Mouse (Mus musculus) spleen, postnatal 4 days (tissue): ENCODE data around the gene Plagl1.

Source experiments
- DNase-seq, 2 experiments: peaks; one replicate each; pipeline ENCODE4 v3.0.0; 2022; ENCODE audit warnings: low spot score in 2 of 2

Gene Plagl1

DNA sequence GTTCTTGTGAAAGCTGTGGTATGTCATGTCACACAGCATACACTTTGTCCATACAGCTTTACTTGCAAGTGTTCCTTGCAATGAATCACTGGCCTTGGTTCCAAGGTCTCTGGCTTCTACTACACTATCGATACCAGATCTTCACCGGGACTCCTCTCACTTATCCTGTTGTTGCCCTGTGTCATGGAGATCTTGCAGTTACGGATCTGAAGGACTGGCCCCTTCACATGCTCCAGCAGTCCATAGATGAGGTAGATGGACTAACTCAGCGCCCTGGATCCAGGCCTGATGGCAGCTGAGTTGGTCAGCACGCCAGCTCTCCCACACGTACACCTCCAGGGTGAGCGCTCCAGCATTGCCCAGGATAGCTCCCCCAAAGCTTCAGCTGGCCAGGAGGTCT, 75.0 kb downstream of the Plagl1 start:
- DNase-seq, result no peak

GRCm38 (mm10) chr10:13135751-13136150, 75.4 kb downstream of the Plagl1 start:
- no peak for DNase-seq

DNA sequence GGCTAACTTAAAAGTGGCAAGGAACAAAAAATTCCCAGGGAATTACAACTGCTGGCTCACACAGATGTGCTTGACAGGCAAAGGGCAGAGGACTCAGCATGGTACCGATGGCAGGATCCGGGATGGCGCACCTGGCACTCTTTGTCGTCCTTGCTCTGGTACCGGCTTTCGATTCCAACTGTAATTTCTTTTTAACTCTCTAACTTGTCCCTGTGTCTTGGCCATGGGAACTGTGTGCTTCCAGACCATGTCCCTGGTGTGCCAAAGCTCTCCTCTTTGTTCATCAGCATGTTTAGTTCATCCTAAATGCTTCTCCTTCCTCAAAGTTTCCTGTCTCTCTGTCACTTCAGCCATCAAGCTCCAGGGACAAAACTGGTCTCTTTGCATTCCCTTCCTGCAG, 77.6 kb downstream of the Plagl1 start:
- DNase-seq, result no peak

- no peak for DNase-seq
These were observed 80.1 kb downstream of the Plagl1 start for GRCm38 (mm10) chr10:13140434-13140833.

GRCm38 (mm10) chr10:13150435-13150834, 90.1 kb downstream of the Plagl1 start:
- no peak for DNase-seq

DNA sequence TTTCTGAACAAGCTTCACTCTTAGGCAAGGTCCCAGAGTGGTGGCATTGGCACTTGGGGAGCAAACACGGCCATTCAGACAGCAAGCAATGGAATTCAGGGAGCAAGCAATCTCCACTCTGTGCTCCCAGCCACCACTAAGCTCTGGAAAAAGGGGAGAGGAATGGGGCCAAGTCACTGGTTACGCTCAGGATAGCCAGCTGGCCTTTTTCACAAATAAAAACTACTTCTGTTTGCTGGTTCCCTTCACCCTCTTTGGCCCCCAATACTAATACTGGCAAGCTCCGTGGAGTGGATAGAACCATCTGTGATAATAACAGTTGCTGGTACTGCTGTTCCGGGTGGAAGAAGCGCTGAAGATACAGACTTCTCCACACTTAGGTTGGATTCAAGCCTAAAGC, 91.0 kb downstream of the Plagl1 start:
- no peak for DNase-seq

DNA sequence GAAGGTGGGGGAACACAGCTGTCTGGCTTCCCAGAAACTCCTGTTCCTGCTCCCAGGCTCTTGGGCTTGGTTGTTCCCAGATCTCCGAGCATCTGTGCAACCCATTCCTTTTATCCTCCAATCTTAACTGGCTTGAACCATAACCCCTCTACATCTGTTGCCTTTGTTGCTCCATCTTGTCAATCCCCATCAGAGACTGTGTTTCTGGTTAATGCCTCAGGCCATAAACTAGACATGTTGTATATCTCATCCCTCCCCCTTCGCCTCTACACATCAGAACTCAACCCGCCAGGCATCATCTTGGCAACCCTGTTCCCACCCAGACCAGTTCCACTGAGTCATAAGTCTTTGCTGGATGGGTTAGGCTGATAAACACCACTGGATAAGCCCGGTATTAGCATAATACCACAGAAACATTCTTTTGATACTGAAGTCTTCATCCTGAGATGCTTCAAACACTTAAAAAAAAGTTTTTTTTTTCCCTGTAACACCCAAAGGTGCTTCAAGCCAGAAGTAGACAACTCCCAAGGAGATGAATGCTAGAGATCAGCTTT, 92.6 kb downstream of the Plagl1 start:
- DNase-seq, result no peak

- no peak for DNase-seq
These were observed 95.1 kb downstream of the Plagl1 start for GRCm38 (mm10) chr10:13155377-13155776.

DNA sequence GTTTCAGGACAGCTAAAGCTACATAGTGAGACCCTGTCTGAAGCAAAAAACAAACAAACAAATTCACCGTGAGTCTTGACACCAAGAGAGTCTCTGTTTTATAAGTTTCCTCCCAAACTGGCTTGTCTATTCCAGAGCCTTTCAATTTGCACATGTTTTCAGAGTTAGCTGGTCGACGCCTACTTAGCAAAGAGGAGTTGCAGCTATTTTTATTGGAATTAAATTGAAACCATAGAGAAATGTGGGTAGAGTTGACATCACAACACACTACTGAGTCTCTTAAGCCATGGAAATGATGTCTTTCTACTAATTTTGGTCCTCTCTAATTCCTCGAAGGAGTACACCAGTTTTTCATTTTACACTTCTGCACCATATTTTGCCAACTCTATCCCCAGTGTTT, 100.6 kb downstream of the Plagl1 start:
- DNase-seq, result no peak

- no peak for DNase-seq
These were observed 101.7 kb downstream of the Plagl1 start for GRCm38 (mm10) chr10:13162031-13162430.

DNA sequence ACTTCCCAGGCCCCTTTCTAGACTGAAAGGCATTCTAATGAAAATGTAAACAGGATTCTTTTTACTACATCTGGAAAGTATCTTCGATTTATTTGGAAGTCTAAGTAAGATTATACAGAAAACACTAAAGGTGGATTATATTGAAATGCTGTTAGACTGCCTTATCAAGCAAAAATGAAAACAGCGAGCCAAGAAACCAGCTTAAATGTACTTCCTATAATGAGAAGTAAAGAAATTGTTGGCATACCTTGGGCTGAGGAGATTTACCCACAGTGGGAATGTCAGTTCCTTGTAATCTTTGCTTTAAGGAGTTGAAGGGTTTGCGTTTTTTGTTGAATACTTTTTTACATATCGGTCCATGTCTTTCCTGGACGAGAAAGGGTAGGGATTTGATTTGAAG, 108.2 kb downstream of the Plagl1 start:
- DNase-seq, result no peak

GRCm38 (mm10) chr10:13170739-13171448, 110.6 kb downstream of the Plagl1 start:
- no peak for DNase-seq

DNA sequence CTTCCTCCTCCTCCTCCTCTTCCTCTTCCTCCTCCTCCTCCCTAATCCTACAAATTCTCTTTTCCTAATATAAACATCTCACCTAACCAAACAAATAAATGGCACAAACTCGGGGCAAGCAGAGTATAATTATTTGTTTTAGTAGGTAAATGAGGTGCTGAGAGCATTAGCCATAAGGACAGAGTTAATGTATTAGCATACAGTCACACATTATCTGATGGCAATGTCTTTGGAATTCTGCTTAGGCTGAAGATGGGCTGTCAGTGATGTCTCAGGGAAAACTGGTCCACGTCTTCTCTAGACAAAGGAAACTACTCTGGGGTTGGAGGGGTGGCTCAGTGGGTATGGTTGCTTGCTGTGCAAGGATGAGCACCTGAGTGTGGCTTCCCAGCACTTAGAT, 111.2 kb downstream of the Plagl1 start:
- DNase-seq, result no peak

- no peak for DNase-seq
These were observed 112.5 kb downstream of the Plagl1 start for GRCm38 (mm10) chr10:13172798-13173221.

DNA sequence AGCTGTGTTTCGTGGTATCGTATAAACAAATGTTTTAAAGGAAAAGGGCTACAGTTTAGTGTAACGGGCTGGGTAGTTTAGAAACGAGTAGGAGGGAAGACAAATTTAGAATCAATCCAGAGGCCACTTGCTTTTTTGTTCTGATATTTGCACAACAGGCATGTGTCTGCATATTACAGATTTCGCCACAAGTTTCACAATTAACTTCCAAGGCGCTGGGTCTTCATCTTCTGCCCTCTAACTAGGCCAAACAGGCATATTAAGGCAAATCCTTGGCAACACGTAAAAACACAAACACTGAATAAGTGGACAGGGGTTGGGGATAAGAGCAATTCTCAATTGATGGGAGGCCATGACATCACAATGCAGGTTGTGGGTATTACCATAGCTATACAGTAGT, 115.6 kb downstream of the Plagl1 start:
- no peak for DNase-seq

- no peak for DNase-seq
These were observed 117.8 kb downstream of the Plagl1 start, which contains the start of gene Zc2hc1b for GRCm38 (mm10) chr10:13177973-13178624. Gene Zc2hc1b (minus strand): TSS chr10:13178023.

- no peak for DNase-seq
These were observed 119.9 kb downstream of the Plagl1 start for GRCm38 (mm10) chr10:13180211-13180610.
